Mouse (Mus musculus) CD4-positive, CD25-positive, alpha-beta regulatory T cell, adult 4 months (primary cell): ENCODE measurements around the gene 4930558K02Rik. TPM values are rescaled to one million over a fixed set of nuclear protein-coding genes. Genes with fewer than 3 reads are reported as not detected.

ENCODE experiments used
- ATAC-seq: one replicate; pipeline ENCODE4 v1.8.0; 2017
- polyA plus RNA-seq, 2 experiments: library from polyadenylated mRNA; unstranded; fragments of 100-300 nt; shearing (Covaris generic); gene quantifications; one replicate each; pipeline ENCODE4 v1.2.1; 2017

4930558K02Rik gene
- polyA plus RNA-seq, 2 experiments from 2014 or later = not detected

GRCm38 (mm10) chr1:161896130-161896529 lies 83.3 kb downstream of the 4930558K02Rik start:
- no peak for ATAC-seq

GRCm38 (mm10) chr1:161895014-161895413 lies 84.4 kb downstream of the 4930558K02Rik start:
- ATAC-seq = no peak

- no peak for ATAC-seq
Observed at GRCm38 (mm10) chr1:161894553-161894952, 84.9 kb downstream of the 4930558K02Rik start.

GRCm38 (mm10) chr1:161894126-161894525 lies 85.3 kb downstream of the 4930558K02Rik start:
- peak; percentile 89 for ATAC-seq

Other genes with a start within 250 kb of the 4930558K02Rik start
- gene Fasl, start 191.1 kb downstream of the 4930558K02Rik start, polyA plus RNA-seq = 10 to 100 TPM; 10.7 to 12.7 TPM
- 10 to 100 TPM; 24.8 to 31.1 TPM for gene Suco, start 103.0 kb downstream of the 4930558K02Rik start, polyA plus RNA-seq
- gene Pigc, start 10.4 kb downstream of the 4930558K02Rik start, polyA plus RNA-seq = 10 to 100 TPM; 26.7 to 28.0 TPM